Mouse (Mus musculus) urinary bladder, postnatal 36 days (tissue): Measurements from ENCODE around the gene Tmem217.

Source experiments
- DNase-seq, 2 experiments: peaks; one replicate each; pipeline ENCODE4 v3.0.0; 2022; ENCODE audit warnings: low spot score in 2 of 2, mixed read lengths in 1 of 2

The Tmem217 gene

DNA sequence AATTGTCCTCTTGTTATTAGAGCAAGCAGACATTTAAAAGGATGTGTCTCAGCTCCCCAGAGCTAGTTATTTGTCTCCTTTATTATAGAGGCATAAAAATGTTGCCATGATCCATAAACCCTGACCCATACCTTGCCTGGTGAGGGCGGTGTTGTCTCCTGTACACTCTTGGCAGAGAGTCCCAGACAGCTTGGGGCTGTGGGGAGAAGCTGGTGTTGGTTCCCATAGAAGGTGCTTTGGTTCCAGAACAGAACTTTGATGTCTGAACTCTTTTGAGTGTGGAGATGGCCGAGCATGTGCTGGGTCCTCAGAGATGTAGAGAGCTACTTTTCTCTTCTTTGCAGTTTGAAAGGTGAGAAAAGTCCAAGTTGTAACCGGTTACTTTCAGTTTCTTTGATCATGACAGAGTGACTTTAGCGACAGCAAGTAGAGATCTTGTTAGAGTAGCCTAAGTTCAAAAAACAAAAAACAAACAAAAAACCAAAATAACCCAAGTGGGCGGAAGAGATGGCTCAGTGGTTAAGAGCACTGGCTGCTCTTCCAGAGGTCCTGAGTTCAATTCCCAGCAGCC is at the start of gene Tmem217:
TSS of gene Tmem217 (minus strand) at position 224 of the 571 bp plus-strand sequence.
- DNase-seq = no peak

DNA sequence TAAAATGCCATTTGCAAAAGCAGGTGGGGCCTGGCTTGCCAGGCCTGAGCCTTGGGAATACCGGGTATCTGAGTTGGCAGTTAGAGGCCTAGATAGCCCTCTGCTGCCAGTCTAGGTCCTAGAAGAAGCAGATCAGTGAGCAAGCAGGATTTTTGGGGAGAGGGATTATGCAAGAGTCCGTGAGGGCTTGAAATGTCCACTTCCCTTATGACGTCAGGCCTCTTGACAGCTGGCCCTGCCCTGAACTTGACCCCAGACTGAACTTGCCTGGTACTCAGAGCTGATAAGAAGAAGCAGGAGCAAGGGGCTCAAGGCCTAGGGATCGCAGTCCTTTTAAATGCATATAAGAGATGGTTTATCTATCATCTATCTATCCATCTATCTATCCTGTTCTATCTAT is 49.2 kb upstream of the Tmem217 start:
- peak; percentile 8 to 29 for DNase-seq

DNA sequence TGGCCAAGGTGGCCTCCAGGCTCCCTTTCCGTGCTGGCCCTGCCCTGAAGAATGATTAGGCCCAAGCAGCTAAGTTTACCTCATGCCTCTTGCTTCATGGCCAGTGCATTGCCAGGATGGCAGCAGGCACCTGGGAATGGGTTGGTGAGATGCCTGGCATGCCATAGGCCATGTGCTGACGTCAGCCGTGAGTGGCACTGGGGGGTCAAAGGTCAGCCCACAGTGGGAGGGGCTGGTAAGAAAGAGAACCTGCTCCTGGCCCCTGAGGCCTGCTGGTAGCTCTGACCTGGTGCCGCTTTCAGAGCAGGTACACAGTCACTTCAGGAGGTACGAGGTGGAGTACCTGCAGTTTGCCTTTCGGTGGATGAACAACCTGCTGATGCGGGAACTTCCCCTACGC is 47.4 kb upstream of the Tmem217 start:
- DNase-seq = no peak

DNA sequence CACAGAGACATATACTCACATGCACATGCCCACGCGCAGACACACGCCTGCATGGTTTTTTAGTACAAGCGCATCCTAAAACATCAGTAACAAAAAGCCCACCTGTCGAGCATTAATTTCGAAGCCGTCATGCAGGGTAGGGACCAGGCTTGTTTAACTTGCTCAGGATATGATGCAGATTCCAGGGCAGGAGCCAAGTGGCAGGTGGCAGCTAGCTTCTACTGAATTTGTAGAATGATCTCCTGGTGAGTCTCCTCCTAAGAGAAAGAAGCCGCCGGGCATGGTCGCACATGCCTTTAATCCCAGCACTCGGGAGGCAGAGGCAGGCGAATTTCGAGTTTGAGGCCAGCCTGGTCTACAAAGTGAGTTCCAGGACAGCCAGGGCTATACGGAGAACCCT is 46.9 kb upstream of the Tmem217 start:
- no peak for DNase-seq

DNA sequence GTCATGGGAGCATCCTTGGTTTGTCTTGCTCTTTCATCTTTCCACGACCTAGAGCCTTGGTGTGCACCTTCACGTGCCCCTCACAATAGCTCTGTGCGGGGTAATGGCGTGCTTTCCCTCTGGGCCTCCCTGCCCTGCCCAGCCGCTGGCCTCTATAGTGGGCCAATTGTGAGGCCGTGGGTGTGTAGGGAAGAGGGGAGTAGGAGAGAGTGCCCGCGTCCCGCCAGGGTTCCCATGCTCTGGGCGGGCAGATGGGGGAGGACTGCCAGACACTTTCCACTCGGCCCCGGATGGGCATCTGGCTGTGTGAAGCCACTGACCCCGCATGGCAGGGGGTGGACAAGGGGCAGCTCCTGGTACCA is 44.6 kb upstream of the Tmem217 start:
- DNase-seq = no peak

DNA sequence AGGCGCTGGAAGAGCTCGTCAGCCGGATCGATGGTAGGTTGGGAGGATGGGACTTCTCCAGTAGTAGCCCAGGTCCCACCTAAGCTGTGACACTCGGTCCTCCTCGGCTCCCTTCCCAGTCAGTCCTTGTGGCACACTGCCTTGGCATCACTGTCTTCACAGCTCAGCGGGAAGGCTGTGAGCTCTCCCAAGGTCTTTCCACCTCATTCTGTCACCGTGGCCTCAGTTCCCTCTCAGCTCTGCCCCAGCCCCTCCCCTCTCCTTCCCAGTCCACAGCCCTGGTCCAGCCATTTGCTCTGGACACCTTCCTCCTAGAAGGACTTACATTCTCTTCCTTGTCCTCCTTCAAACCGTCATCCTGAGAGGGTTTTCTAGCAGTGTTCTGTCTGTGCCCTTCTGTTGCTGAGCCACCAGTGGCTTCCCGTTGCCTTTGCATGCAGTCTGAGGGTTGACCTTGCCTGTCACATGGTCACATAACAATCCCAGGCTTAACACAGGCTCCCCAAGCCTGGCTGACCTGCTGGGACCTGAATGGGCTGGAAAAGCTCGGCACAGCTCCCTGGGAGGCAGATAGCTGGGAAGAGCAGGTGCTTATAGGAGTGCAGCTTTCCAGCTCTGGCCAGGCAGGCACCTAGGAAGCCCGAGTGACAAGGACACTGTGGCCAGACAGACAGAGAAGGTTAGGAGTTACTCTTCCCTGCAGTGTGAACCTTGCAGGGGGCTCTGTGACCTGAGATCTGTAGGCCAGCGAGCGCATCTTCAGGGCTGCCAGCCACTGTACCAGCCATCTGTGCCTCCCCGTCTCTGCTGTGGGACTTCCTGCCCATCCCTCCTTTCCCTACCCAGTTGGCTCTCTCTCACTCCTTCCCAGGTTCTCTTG is 43.9 kb upstream of the Tmem217 start:
- DNase-seq = no peak

DNA sequence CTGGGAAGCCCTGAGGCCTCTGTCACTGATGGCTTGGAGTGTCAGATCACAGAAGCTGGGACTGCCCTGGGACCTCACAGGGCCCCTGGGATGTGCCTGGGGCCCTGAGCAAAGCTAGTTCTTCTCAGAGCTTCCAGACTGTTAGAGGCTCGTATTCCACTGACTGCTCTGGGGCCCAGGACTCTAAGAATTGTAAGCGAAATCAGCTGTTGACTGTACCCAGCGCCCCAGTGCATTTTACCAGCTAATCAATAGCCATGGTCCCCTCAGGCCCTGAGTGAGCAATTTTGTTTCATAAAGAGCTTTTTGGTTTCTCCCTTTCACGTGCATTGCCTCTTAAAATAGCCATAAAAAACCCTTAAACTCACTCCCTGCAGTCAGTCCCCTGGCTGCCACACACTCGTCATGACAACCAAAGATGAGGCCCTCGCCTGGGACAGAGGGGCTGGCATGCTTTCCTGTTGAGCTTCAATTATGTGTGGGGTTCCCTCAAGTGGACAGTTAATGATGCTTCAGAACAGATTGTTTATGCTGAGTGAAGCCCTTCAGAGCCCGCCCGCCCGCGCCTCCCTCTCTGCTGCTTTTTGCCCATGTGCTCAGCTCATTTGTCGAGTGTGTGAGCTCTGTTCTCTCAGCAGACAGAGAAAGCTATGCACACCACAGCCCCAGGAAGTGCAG is 37.2 kb upstream of the Tmem217 start:
- DNase-seq = no peak

DNA sequence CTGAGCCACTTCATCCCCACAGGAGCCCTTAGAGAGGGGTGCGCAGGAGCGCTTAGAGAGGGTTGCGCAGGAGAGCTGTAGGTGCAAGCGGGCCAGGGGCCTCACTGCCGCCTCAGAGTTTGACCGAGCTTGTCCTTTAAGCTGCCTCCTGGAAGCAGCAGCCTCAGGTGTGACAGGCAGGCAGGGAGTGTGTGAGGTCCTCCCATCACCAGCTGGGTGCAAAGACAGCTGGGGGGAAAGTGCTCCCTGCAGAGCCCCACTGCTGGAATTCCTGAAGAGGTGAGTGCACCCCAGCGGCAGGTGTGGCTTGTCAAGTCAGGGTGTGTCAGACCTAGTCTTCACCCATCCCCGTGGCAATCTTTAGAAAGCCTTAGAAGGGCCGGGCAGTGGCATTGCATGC is 34.7 kb upstream of the Tmem217 start:
- DNase-seq = no peak

DNA sequence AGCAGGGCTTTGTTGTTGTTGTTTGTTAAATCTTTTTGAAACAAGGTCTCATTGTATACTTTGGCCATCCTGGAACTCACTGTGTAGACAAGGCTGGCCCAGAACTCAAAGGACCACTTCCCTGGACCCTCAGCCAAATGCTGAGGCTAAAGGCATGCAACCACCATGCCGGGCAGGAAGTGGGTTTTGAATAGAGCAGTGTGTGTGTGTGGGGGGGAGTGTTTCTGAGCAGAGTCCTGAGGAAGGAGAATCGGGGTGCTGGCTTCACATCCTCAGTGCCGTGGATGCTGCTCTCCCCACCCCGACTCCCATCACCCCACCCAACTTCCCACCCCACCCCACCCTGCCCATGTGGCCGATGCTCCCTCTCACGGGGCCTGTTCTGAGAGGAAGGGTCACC is 33.3 kb upstream of the Tmem217 start:
- no peak for DNase-seq

DNA sequence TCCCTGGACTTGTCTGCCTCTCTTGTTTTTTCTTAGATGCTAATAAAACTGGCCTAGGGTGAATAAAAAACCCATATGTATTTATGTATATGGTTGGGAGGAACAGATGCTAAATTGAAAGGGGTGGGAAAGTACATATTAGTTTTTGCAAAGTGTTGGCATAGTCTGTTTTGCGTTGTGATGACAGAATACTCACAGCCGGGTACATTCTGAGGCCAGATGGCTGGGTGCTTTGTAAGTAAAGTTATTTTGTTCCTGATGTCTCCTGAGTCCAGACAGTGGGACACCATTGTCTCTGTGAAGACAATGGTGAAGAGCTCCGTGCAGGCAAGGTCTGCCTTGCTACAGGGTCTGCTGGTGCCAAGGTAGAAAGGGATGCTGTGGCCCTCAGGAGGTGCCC is 32.6 kb upstream of the Tmem217 start:
- DNase-seq = no peak

DNA sequence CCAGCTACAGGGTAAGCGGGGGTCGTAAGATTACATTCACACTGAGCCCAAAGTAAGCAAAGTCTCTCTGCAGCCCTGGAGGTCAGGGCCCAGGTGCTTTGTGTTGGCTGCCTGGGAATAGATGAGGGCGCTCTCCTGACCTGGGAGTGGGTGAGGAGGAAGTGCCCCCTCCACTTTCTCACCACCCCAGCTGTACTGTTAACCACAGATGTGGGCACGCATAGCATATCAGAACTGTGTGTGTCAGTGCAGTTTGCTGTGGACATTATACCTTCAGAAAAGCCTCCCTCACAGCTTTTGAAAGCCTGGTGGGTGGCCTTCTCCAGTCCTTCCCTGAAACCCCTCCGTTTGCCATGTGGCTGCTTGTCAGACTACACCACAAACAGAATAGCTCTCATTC is 32.1 kb upstream of the Tmem217 start:
- DNase-seq = no peak

DNA sequence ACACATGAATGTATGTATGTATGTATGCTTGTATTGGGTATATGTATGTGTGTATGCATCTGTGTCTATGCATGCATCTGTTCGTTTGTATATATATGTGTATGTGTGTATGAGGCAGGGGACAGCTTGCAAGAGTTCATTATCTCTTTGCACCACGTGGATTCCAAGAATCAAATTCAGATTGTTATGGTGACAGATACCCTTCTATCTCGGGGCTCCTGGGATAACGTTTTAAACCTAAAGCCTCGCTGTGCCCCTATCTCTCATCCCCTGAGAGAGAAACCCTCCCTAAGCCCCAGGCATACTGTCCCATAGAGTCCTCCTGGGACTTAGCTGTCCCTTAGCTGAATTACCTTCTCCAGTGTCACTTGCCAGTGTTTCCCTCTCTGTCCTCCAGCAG is 31.4 kb upstream of the Tmem217 start:
- no peak for DNase-seq

DNA sequence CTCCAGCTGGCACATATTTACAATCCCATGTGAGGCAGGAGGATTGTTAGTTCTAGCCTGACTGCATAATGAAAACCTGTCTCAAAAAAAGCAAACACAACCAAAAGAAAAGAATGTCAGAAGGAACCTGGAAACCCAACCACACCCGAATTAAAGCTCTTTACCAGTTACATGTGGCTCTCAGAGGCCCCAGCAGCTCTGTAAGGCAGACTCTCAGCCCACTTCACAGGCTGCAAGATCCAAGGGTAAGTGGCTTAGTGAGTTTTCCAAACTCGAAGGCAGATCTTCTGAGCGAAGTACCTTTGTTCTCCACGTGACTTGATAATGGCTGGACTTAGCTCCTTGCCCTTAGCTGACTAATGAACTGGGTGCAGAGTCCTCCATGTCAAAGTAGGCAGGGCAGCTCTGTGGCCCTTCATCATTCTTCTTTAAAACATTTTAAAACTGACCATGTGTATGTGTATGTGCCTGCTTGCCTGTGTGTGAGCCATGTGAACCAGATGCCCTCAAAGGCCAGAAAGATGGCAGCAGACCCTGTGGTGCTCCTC is 27.5 kb upstream of the Tmem217 start:
- DNase-seq = no peak

DNA sequence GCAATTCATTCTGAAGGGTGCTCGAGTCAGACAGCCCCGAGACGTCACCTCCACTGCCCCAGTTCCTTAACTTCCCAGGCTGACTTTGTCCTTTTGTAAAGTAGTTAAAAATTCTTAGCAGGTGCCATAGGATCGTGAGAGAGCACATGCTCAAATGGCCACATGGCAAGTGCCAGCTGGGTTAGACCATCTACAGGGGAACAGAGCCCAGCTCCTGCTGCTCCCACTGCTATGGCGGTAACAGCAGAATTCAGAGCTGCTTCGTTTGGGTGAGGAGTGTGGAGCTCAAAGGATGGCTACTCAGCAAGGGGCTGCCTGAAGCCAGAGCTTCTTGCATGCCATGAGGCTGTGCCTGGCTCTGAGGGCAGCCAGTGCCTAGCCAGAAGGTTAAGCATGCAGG is 17.6 kb upstream of the Tmem217 start:
- no peak for DNase-seq

DNA sequence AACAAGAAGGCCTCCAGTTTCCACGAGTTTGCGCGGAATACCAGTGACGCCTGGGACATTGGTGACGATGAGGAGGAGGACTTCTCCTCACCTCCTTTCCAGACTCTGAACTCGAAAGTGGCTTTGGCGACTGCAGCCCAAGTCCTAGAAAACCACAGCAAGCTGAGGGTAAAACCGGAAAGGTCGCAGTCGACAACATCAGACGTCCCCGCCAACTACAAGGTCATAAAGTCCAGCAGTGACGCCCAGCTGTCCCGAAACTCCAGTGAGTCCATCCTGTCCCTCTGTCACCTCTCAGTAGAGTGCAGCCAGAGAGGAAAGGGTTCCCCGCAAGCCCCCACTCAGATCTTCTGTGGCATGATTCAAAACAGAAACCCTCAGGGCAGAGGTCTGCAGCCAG is 16.2 kb upstream of the Tmem217 start:
- no peak for DNase-seq

DNA sequence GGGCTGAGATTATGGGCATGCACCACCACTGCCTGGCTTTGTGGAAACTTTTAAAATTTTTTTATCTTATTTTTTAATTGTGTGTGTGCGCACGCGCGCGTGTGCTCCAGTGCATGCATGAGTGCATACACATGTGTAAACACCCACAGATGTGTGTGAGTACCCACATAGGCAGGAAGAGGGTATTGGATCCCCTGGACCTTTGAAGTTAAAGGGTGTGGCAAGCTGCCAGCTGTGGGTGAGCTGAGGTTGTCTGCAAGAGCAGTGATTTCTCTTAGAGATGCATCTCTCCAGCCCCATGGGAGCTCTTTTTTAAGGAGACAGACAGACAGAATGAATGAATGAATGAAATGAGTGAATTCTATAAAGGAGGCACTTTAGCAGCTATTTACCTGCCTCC is 13.3 kb upstream of the Tmem217 start:
- DNase-seq = no peak

DNA sequence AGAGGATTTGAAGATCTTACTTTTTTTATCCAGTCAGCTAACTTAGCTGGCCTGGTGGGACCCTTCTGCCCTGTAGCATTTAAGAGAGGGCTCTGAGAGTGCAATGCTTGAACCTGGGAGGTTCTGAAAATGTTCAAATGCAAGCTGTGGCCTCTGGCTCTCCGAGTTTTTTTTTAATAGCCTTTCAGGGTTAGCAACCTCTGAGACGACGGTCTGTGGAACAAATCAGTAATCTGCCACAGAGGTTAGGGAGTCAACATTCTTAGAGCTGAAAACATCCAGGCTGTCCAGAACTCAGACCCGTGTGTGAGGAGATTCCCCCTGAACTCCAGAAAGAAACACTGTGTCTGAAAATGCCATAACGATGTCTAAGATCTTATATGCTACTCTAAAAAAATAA is 6.3 kb upstream of the Tmem217 start:
- no peak for DNase-seq

DNA sequence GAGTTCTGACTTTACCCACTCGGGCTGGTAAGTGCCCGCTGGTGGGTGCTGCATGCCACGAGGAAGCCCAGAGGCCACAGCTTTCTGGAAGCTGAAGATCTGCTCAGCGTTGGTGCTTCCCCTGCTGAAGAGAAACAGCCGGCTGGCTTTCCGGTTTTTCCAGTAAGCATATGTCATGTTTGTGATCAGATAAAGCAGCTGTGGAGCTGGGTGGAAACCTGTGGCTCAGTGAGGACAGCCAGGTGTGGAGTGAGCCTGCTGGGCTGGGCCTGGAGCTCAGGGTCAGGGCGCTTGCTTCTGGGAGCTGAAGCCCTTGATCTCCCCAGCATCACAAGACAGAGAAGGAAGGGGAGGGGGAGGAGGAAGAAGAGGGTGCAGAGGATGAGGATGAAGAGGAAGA is 4.7 kb upstream of the Tmem217 start:
- peak; percentile 35 to 47 for DNase-seq

DNA sequence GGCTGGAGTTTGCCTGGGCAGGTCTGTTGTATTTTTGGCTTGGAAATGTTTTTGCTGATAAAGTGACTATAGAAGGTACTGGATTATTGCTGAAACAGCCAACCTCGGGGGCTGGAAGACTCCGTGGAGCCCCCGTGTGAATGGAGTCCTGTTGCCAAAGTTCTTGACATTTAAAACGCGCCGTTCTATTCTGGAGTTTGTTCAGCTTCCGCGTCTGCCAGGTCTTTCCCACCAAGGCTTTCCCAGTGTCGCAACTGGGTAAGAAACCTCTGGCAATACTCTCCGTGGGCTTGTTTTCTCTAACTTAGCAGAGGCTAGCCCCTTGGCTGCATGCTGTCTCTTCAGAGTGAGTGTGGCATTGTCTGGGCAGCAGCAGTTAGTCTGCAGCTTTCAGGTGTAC is 4.3 kb upstream of the Tmem217 start:
- no peak for DNase-seq

DNA sequence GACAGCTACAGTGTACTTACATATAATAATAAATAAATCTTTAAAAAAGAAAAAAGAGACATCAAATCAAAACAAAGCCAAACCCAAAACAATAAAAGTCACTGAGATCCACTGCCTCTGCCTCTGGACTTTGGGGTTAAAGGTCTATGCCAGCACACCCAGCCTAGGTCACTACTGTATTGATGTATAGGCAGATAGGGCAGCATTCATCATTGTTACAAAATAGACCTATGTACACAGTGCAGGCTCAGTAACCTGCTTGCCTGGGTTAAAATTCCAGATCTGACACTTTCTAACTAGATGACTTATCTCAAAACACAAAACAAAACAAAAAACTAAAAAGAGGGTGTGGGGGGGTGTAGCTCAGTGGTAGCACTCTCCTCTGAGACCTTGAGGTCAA is 2.0 kb upstream of the Tmem217 start:
- DNase-seq = no peak

DNA sequence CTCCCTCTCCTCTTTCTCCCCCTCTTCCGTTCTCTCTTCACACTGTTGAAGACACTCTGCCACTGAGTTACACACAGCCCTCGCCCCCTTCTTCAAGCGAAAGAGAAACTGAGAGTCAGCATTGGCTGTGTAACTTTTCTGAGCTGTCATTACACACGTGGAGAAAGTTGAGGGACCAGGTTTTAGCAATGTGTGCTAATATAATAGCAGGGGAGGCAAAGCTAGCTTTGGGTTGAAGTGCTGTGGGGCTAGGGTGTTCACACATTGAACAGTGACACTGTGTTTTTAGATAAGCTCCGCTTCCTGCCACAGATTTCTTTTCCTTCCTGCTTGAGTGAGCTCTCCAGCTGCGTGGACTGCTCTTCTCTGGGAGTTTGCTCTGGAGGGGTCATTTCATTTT is 1.2 kb downstream of the Tmem217 start:
- DNase-seq = no peak

DNA sequence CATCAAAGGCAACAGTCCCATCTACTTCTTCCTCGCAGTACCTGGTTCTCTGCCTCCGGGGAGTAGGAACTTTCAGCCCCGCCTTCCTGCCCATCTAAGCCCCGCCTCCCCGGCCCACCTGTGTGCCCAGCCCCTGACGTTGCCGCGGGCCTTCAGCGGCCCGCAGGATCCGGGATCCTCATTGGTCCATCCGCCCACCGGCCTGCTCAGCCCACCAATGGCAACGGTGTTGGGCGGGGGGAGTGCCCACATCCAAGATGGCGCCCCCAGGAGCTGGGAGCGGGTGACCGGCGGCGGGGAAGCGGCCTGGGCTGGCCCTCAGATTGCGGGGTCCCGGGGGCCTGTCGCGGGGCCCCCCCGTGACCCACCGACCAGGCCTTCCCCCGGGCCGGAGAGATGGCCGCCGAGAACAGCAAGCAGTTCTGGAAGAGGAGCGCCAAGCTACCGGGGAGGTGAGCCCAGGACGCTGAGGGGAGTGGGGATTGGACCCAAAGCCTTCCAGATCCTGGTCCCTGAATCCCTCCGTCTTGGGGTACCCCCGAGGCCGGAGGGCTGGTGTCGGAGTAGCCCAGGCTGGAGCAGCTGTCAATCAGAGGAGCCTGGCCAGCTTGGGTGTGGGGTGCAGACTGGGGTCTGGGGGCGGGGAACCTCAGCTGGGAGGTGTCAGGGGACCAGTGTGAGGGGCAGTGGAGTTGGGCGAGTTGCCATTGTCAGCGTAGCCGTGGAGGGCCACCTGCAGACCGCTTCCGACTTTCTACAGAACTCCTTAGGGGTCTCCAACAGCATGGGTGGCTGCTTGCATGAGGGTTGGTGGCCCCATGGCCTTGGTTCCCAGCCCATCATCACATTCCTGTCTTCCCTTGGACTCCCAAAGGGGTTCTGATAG is 2.4 kb downstream of the Tmem217 start, which contains the start of the genes Gm17657 and Tbc1d22b:
TSS of gene Gm17657 (minus strand) at position 96 of the 886 bp plus-strand sequence.
TSS of gene Tbc1d22b (plus strand) at position 243 of the 886 bp plus-strand sequence.
- DNase-seq = peak; percentile 91 to 94
